Mouse (Mus musculus) midbrain, embryonic 10.5 days (tissue): ENCODE data around the gene Slco4a1. TPM values are rescaled to one million over a fixed set of nuclear protein-coding genes. Genes with fewer than 3 reads are reported as not detected.

ENCODE experiments used
- DNase-seq: peaks from one replicate; pipeline ENCODE4 v3.0.0-alpha.2; 2017; ENCODE audit warnings: low spot score
- H3K27ac ChIP-seq: fragments of 300-500 bp; sonication (generic); replicated peaks from 2 replicates; pipeline ENCODE4 v1.5.1; 2016; ENCODE audit warnings: mild to moderate bottlenecking
- H3K27me3 ChIP-seq: fragments of 300-500 bp; sonication (generic); 2 replicates; pipeline ENCODE4 v1.6.1; 2016; ENCODE audit warnings: low read depth, mild to moderate bottlenecking; ENCODE audit not compliant: poor library complexity, severe bottlenecking
- H3K36me3 ChIP-seq: fragments of 300-500 bp; sonication (generic); 2 replicates; pipeline ENCODE4 v1.6.1; 2016; ENCODE audit warnings: mild to moderate bottlenecking, moderate library complexity
- H3K4me1 ChIP-seq: fragments of 300-500 bp; sonication (generic); 2 replicates; pipeline ENCODE4 v1.6.1; 2016
- H3K4me3 ChIP-seq: fragments of 300-500 bp; sonication (generic); 2 replicates; pipeline ENCODE4 v1.5.1; 2016; ENCODE audit warnings: mild to moderate bottlenecking, moderate library complexity
- H3K9me3 ChIP-seq: fragments of 300-500 bp; sonication (generic); replicated peaks from 2 replicates; pipeline ENCODE4 v1.6.1; 2016; ENCODE audit warnings: mild to moderate bottlenecking
- WGBS: fragments of 180-500 bp; shearing (Covaris S2); methylation state at CpG from one replicate; pipeline ENCODE4 v1.1.7; 2016; 5-methylcytosine and 5-hydroxymethylcytosine counted together
- polyA plus RNA-seq: library from polyadenylated mRNA; unstranded; fragments of >200 nt; fragmentation: Nextera tagmentation; extraction: Ambion mirVana; gene quantifications from 2 replicates; pipeline ENCODE4 v1.2.1, GENCODE M21; 2016

Slco4a1 gene
- polyA plus RNA-seq: 5.3 and 6.7 TPM in 2 replicates

GRCm38 (mm10) chr2:180455723-180456698, at the start of gene Slco4a1:
Gene Slco4a1, plus strand, starts transcription at chr2:180456245.
- Histone ChIP-seq H3K4me3 (peak within 1 kb of the TSS; percentile 74), H3K27me3 (peaks cover 83% of the 10 kb centered on the region), H3K27ac (peak within 1 kb of the TSS; percentile 82), H3K9me3 (no peaks in the 10 kb centered on the region), H3K36me3 (no peaks in the 10 kb centered on the region), H3K4me1 (peaks cover 41% of the 10 kb centered on the region)
- DNase-seq: peak; percentile 95
- whole genome bisulfite sequencing: 1% methylated on average over 65 of the region's 65 CpGs

- no peaks in the 10 kb centered on the region for H3K27me3 ChIP-seq
- 39% methylated on average over 2 of the region's 2 CpGs for WGBS
Measured at GRCm38 (mm10) chr2:180408410-180408809, 47.6 kb upstream of the Slco4a1 start.

GRCm38 (mm10) chr2:180410432-180410831, 45.6 kb upstream of the Slco4a1 start:
- H3K4me3 ChIP-seq: no peak overlapping the region
- H3K9me3 ChIP-seq: no peaks in the 10 kb centered on the region
- H3K36me3 ChIP-seq: no peaks in the 10 kb centered on the region
- H3K4me1 ChIP-seq: 0 out of 2 replicates have a peak, but pooled peaks cover 6% of the 10 kb centered on the region
- no peak overlapping the region for H3K27ac ChIP-seq
- no peak for DNase-seq
- 71% methylated on average over 8 of the region's 8 CpGs for WGBS
- H3K27me3 ChIP-seq: no peaks in the 10 kb centered on the region

More at GRCm38 (mm10) chr2:180408410-180408809, 47.6 kb upstream of the Slco4a1 start:
- H3K36me3 ChIP-seq: no peaks in the 10 kb centered on the region
- no peak overlapping the region for H3K4me3 ChIP-seq
- H3K4me1 ChIP-seq: 0 out of 2 replicates have a peak, but pooled peaks cover 6% of the 10 kb centered on the region
- no peak overlapping the region for H3K27ac ChIP-seq
- H3K9me3 ChIP-seq: no peaks in the 10 kb centered on the region
- no peak for DNase-seq

- 0 out of 2 replicates have a peak, but pooled peaks cover 6% of the 10 kb centered on the region for H3K4me1 ChIP-seq
- H3K27me3 ChIP-seq: no peaks in the 10 kb centered on the region
- DNase-seq: peak; percentile 48
- no peaks in the 10 kb centered on the region for H3K36me3 ChIP-seq
- H3K27ac ChIP-seq: no peak overlapping the region
- WGBS: 14% methylated on average over 8 of the region's 8 CpGs
- H3K4me3 ChIP-seq: no peak overlapping the region
- no peaks in the 10 kb centered on the region for H3K9me3 ChIP-seq
Measured at GRCm38 (mm10) chr2:180411013-180411412, 45.0 kb upstream of the Slco4a1 start.

- 62% methylated on average over 3 of the region's 3 CpGs for WGBS
- no peaks in the 10 kb centered on the region for H3K27me3 ChIP-seq
- no peak overlapping the region for H3K4me3 ChIP-seq
- H3K36me3 ChIP-seq: no peaks in the 10 kb centered on the region
- DNase-seq: no peak
- no peak overlapping the region for H3K27ac ChIP-seq
- H3K4me1 ChIP-seq: 0 out of 2 replicates have a peak, but pooled peaks cover 3% of the 10 kb centered on the region
- no peaks in the 10 kb centered on the region for H3K9me3 ChIP-seq
Measured at GRCm38 (mm10) chr2:180415627-180416026, 40.4 kb upstream of the Slco4a1 start.

GRCm38 (mm10) chr2:180417731-180418130, 38.3 kb upstream of the Slco4a1 start:
- Histone ChIP-seq H3K27me3 (no peaks in the 10 kb centered on the region), H3K27ac (no peak overlapping the region), H3K4me1 (no peaks in the 10 kb centered on the region), H3K9me3 (no peaks in the 10 kb centered on the region), H3K4me3 (no peak overlapping the region), H3K36me3 (no peaks in the 10 kb centered on the region)
- 14% methylated on average over 9 of the region's 9 CpGs for WGBS
- peak; percentile 32 for DNase-seq

- DNase-seq: no peak
- no peaks in the 10 kb centered on the region for H3K27me3 ChIP-seq
- H3K4me3 ChIP-seq: no peak overlapping the region
- no peaks in the 10 kb centered on the region for H3K36me3 ChIP-seq
- no peaks in the 10 kb centered on the region for H3K9me3 ChIP-seq
- no peak overlapping the region for H3K27ac ChIP-seq
- WGBS: 74% methylated on average over 3 of the region's 3 CpGs
- no peaks in the 10 kb centered on the region for H3K4me1 ChIP-seq
Measured at GRCm38 (mm10) chr2:180420641-180421040, 35.4 kb upstream of the Slco4a1 start.

- H3K4me3 ChIP-seq: no peak overlapping the region
- H3K4me1 ChIP-seq: no peaks in the 10 kb centered on the region
- no peaks in the 10 kb centered on the region for H3K36me3 ChIP-seq
- H3K9me3 ChIP-seq: no peaks in the 10 kb centered on the region
- no peak overlapping the region for H3K27ac ChIP-seq
- DNase-seq: no peak
- 60% methylated on average over 2 of the region's 2 CpGs for WGBS
- H3K27me3 ChIP-seq: no peaks in the 10 kb centered on the region
Measured at GRCm38 (mm10) chr2:180425115-180425514, 30.9 kb upstream of the Slco4a1 start.

GRCm38 (mm10) chr2:180427073-180427472, 29.0 kb upstream of the Slco4a1 start:
- WGBS: 71% methylated on average over 8 of the region's 8 CpGs
- Histone ChIP-seq H3K27me3 (no peaks in the 10 kb centered on the region; the same call in 1 of the 2 replicates), H3K27ac (no peak overlapping the region), H3K4me1 (0 out of 2 replicates have a peak, but pooled peaks cover under 1% of the 10 kb centered on the region), H3K36me3 (no peaks in the 10 kb centered on the region), H3K9me3 (no peaks in the 10 kb centered on the region), H3K4me3 (no peak overlapping the region)
- DNase-seq: no peak

GRCm38 (mm10) chr2:180428331-180428730, 27.7 kb upstream of the Slco4a1 start:
- WGBS: 26% methylated on average over 2 of the region's 2 CpGs
- H3K27me3 ChIP-seq: no peaks in the 10 kb centered on the region; the same call in 1 of the 2 replicates
- H3K4me1 ChIP-seq: peaks cover 6% of the 10 kb centered on the region; the same call in 1 of the 2 replicates
- peak; percentile 21 for DNase-seq
- no peaks in the 10 kb centered on the region for H3K36me3 ChIP-seq
- no peaks in the 10 kb centered on the region for H3K9me3 ChIP-seq
- H3K4me3 ChIP-seq: no peak overlapping the region
- no peak overlapping the region for H3K27ac ChIP-seq

- peaks cover 6% of the 10 kb centered on the region; the same call in 1 of the 2 replicates for H3K4me1 ChIP-seq
- H3K36me3 ChIP-seq: no peaks in the 10 kb centered on the region
- H3K9me3 ChIP-seq: no peaks in the 10 kb centered on the region
- no peak overlapping the region for H3K27ac ChIP-seq
- WGBS: 83% methylated on average over 11 of the region's 11 CpGs
- H3K27me3 ChIP-seq: peaks cover 5% of the 10 kb centered on the region; the same call in 1 of the 2 replicates
- DNase-seq: no peak
- H3K4me3 ChIP-seq: no peak overlapping the region
Measured at GRCm38 (mm10) chr2:180430648-180431047, 25.4 kb upstream of the Slco4a1 start.

- Histone ChIP-seq H3K9me3 (no peaks in the 10 kb centered on the region), H3K27ac (no peak overlapping the region), H3K4me3 (no peak overlapping the region), H3K27me3 (peaks cover 5% of the 10 kb centered on the region; the same call in 1 of the 2 replicates), H3K4me1 (peaks cover 13% of the 10 kb centered on the region), H3K36me3 (no peaks in the 10 kb centered on the region)
- whole genome bisulfite sequencing: 19% methylated on average over 10 of the region's 10 CpGs
- peak; percentile 87 for DNase-seq
Measured at GRCm38 (mm10) chr2:180432042-180432668, 23.9 kb upstream of the Slco4a1 start.
